Mouse (Mus musculus): ENCODE data around the gene Plcb1.

DNA sequence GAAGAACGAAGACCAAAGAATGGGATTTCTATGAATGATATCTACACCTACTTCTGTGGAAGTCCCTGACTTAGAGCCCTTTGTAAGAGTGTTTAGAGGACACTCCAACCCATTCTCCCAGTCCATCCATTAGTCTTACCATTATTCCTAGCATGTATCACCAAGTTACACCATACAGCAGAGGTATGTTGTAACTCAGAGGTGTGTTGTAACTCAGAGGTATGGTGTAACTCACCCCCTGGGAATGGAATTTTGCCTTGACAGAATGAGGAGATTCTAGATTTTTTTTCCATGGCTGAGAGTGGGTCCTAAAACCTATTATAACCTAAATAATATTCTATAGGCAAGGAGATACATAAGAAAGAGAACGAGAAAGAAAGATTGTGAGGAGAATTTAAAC is 516.6 kb downstream of the Plcb1 start:
- TF ChIP-seq CTCF (IDR thresholded peaks at IDR 0.05; ENCODE audit: control insufficient read depth, insufficient read depth, insufficient read length): no peak
- no peak for TF ChIP-seq CEBPB (IDR thresholded peaks at IDR 0.05; ENCODE audit: low read depth)
- no peak for TF ChIP-seq FOSL1 (IDR thresholded peaks at IDR 0.05; ENCODE audit: insufficient read depth, low read length, poor library complexity, severe bottlenecking)
- TF ChIP-seq MAX (IDR thresholded peaks at IDR 0.05): no peak
- no peak for TF ChIP-seq MYOG (IDR thresholded peaks at IDR 0.05; ENCODE audit: control insufficient read depth, extremely low read depth, insufficient read length)
